Mouse (Mus musculus): ENCODE measurements at regions not wholly inside any gene's neighbourhood (a gene's known extent, or its start where the extent isn't known, plus 50 kb on each side); places are given as distances from the start of the nearest gene placed in this dataset.

- TF ChIP-seq JUN (IDR thresholded peaks at IDR 0.05; ENCODE audit: insufficient read depth, low read depth, low read length) (no peak), PAX5 (IDR thresholded peaks at IDR 0.05; ENCODE audit: low read length) (no peak), CHD1 (IDR thresholded peaks at IDR 0.05; ENCODE audit: low read depth, low read length) (no peak), ZC3H11A (IDR thresholded peaks at IDR 0.05; ENCODE audit: low read depth, low read length) (no peak), POLR2AphosphoS2 (IDR thresholded peaks at IDR 0.05; ENCODE audit: low read depth, low read length) (no peak), NRF1 (IDR thresholded peaks at IDR 0.05; ENCODE audit: low read depth, low read length) (no peak), POLR2A (IDR thresholded peaks at IDR 0.05; ENCODE audit: low read depth, low read length) (no peak), E2F4 (IDR thresholded peaks at IDR 0.05; ENCODE audit: insufficient replicate concordance, low read depth, low read length) (no peak), CTCF (conservative IDR thresholded peaks at IDR 0.05 in 1 of 2, IDR thresholded peaks at IDR 0.05 in 1 of 2; ENCODE audit: low read depth in 2 of 2, low read length in 2 of 2) (no peak), TBP (conservative IDR thresholded peaks at IDR 0.05; ENCODE audit: low read depth, low read length) (no peak), ETS1 (conservative IDR thresholded peaks at IDR 0.05; ENCODE audit: low read depth, low read length) (no peak), EP300 (IDR thresholded peaks at IDR 0.05; ENCODE audit: low read length) (no peak), MYC (IDR thresholded peaks at IDR 0.05; ENCODE audit: low read depth, low read length) (no peak), JUND (conservative IDR thresholded peaks at IDR 0.05; ENCODE audit: low read depth, low read length) (no peak)
These were observed 50.1 kb upstream of the Emx2 start for GRCm38 (mm10) chr19:59408094-59408493.
